Mouse (Mus musculus) myocyte (in vitro differentiated cells): ENCODE measurements at regions not wholly inside any gene's neighbourhood (a gene's known extent, or its start where the extent isn't known, plus 50 kb on each side); places are given as distances from the start of the nearest gene placed in this dataset.

Experiments
- E2F4 ChIP-seq: IDR thresholded peaks from one replicate; pipeline ENCODE4 v1.6.1; 2011; ENCODE audit warnings: mild to moderate bottlenecking, control low read depth, moderate library complexity; ENCODE audit not compliant: insufficient read depth
- MAX ChIP-seq: IDR thresholded peaks from one replicate; pipeline ENCODE4 v1.6.1; 2011; ENCODE audit warnings: low read depth, mild to moderate bottlenecking, control low read depth
- MYOG ChIP-seq, 3 experiments: IDR thresholded peaks; one replicate each; pipeline ENCODE4 v1.6.1; 2011; ENCODE audit warnings: control low read depth in 2 of 3, low read depth in 2 of 3, mild to moderate bottlenecking in 2 of 3; ENCODE audit not compliant: insufficient read length in 2 of 3, control insufficient read depth in 1 of 3, insufficient read depth in 1 of 3
- POLR2A ChIP-seq: IDR thresholded peaks from one replicate; pipeline ENCODE4 v1.6.1; 2011; ENCODE audit warnings: low read depth, mild to moderate bottlenecking, control low read depth, moderate library complexity; ENCODE audit not compliant: insufficient read length
- POLR2AphosphoS2 ChIP-seq: IDR thresholded peaks from one replicate; pipeline ENCODE4 v1.6.1; 2011; ENCODE audit warnings: low read depth, control low read depth; ENCODE audit not compliant: insufficient read length
- REST ChIP-seq: IDR thresholded peaks from one replicate; pipeline ENCODE4 v1.6.1; 2011; ENCODE audit warnings: mild to moderate bottlenecking, control low read depth, moderate library complexity; ENCODE audit not compliant: insufficient read depth, insufficient read length
- TCF12 ChIP-seq: IDR thresholded peaks from one replicate; pipeline ENCODE4 v1.6.1; 2011; ENCODE audit warnings: mild to moderate bottlenecking, control low read depth; ENCODE audit not compliant: poor library complexity, insufficient read depth, severe bottlenecking
- TCF3 ChIP-seq: IDR thresholded peaks from one replicate; pipeline ENCODE4 v1.6.1; 2011; ENCODE audit warnings: low read depth, control low read depth; ENCODE audit not compliant: insufficient read length

- TF ChIP-seq POLR2A, result no peak
- no peak for TF ChIP-seq E2F4
- no peak for TF ChIP-seq REST
- TF ChIP-seq TCF3, result no peak
- no peak for TF ChIP-seq MAX
- TF ChIP-seq POLR2AphosphoS2, result no peak
- TF ChIP-seq MYOG (IDR thresholded peaks at IDR 0.05; ENCODE audit: control insufficient read depth in 1 of 3, insufficient read depth in 1 of 3, insufficient read length in 2 of 3, low read depth in 2 of 3), result no peak
- no peak for TF ChIP-seq TCF12
These were observed 413.0 kb upstream of the Auts2 start for GRCm38 (mm10) chr5:132956184-132956583.
